Mouse (Mus musculus) CD4-positive naive resting alpha-beta T cell, adult 76 days (primary cell): ENCODE results near the gene Akp3. TPM values are rescaled to one million over a fixed set of nuclear protein-coding genes. Genes with fewer than 3 reads are reported as not detected.

Experiments
- total RNA-seq: library from RNA; stranded (reverse); gene quantifications from one replicate; pipeline ENCODE4 v1.2.4, GENCODE M21; 2023

Akp3 gene
- total RNA-seq, result not detected

GRCm38 (mm10) chr1:87124673-87125072 lies at the start of gene Akp3:
TSS of gene Akp3 (plus strand) at chr1:87124973.

GRCm38 (mm10) chr1:87089828-87090227 lies 34.9 kb upstream of the Akp3 start, which contains the start of gene Alppl2:
TSS of gene Alppl2 (minus strand) at chr1:87089928.

DNA sequence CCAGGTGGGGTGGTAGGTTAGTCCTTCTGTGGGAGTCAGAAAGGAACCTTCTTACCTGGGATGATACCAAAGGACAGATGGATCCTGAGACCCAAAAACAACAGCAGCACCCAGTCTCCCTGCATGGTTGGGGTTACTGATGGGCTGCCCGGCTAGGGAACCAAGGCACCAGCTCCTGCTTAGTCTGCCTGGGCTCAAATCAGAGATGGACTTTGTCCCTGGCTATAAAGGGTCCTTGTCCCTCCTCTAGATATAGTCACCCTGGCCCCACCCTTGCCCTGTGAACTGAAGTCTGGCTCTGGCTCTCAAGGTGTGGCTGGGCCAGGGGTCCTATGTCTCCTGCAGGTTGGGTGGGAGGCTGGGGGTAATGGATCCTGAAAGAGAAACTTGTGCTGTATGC lies 23.4 kb upstream of the Akp3 start, which contains the start of gene Alpi:
Gene Alpi (minus strand): TSS at position 196 of the 400 bp plus-strand sequence.

DNA sequence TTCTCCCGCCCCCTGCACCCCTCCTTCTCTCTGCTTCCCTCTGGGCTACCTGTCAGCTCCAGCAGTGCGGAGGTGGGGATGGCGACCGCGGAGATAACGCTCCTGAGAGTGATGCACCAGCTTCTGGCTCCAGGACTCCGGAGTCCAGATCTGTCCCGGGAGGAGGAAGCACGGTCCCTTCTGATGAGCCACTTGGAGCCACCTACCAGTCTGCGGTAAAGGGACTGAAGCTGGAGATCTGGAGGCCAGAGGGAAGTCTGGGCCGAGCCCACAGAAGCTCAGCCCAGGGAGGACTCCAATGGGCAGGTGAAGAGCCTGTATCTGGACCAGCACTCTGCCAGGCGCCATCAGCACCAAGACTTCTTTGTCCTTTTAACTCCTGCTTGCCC lies 31.4 kb downstream of the Akp3 start, which contains the start of gene Ecel1:
Gene Ecel1 (minus strand): TSS at position 323 of the 389 bp plus-strand sequence.

Other genes with a start within 250 kb of the Akp3 start
- not detected for gene Alppl2, start 35.0 kb upstream of the Akp3 start, total RNA-seq
- gene Alpi, start 23.4 kb upstream of the Akp3 start, total RNA-seq, result not detected
- gene Ecel1, start 31.5 kb downstream of the Akp3 start, total RNA-seq, result not detected
- gene Prss56, start 58.3 kb downstream of the Akp3 start, total RNA-seq, result not detected
- gene Chrnd, start 65.6 kb downstream of the Akp3 start, total RNA-seq, result not detected
- not detected for gene Chrng, start 79.7 kb downstream of the Akp3 start, total RNA-seq
- 156 TPM for gene Eif4e2, start 88.9 kb downstream of the Akp3 start, total RNA-seq
- gene Efhd1, start 139.4 kb downstream of the Akp3 start, total RNA-seq, result not detected
- gene Gigyf2, start 202.0 kb downstream of the Akp3 start, total RNA-seq, result 120 TPM